Mouse (Mus musculus) WW6 (cell line): ENCODE results near the gene Sertad2.

ENCODE experiments used
- DNase-seq: peaks from one replicate; pipeline ENCODE4 v3.0.0-alpha.2; 2013; ENCODE audit warnings: low read depth, low spot score

Sertad2 gene

DNA sequence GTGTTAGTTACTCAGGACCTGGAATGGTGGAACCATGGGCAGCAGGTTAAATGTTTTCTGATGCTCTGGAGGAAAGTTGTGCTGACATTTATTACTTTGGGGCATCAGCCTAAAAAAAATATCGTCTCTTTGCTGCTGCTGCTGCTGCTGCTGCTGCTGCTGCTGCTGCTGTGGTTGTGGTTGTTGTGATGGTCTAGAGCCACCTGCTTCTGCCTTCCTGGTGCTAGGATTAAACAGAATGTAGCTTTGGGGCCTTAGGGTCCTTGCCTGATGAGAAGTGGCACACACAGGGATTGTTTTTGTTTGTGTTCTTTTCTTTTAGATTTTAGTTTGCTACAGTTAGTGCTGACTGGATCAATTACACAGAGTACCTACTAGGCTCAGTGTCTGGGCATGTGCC is 101.1 kb downstream of the Sertad2 start:
- DNase-seq: no peak

GRCm38 (mm10) chr11:20644872-20645271 is 101.8 kb downstream of the Sertad2 start:
- no peak for DNase-seq

DNA sequence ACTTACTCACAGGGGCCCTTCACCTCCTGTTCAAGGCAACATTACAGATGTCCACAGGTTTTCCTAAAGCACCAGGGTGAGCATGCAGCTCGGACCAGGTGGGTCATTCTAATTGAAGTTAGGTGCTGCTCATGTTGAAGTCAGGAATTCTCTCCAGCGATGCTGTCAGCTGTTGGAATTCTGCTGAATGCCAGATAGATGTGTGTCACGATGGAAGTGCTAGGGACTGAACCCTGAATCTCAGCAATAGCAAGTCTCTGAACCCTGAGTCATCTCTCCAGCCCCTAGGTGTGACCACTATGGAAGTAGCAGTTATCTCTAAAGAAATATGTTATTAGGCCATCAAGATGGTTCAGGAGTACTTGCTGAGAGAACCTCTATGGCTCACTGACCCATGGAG is 102.5 kb downstream of the Sertad2 start:
- no peak for DNase-seq

- no peak for DNase-seq
These were observed 103.1 kb downstream of the Sertad2 start for GRCm38 (mm10) chr11:20646142-20646541.

- DNase-seq: no peak
These were observed 104.1 kb downstream of the Sertad2 start for GRCm38 (mm10) chr11:20646986-20647726.

DNA sequence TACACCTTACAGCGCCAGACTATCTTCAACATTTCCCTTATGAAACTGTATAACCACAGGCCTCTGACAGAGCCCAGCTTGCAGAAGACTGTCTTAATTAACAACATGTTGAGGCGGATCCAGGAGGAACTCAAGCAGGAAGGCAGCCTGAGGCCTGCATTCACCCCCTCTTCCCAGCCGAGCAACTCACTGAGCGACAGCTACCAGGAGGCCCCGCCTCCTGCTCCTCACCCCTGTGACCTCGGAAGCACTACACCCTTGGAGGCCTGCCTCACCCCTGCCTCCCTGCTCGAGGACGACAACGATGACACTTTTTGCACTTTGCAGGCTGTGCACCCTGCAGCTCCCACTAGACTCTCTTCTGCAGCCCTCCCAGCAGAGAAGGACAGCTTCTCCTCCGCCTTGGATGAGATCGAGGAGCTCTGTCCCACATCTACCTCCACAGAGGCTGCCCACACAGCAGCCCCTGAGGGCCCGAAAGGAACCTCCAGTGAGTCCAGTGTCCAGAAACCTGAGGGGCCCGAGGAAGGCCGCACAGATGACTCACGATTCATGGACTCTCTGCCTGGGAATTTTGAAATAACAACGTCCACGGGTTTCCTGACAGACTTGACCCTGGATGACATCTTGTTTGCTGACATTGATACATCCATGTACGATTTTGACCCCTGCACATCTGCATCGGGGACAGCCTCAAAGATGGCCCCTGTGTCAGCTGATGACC is 105.0 kb downstream of the Sertad2 start:
- no peak for DNase-seq

DNA sequence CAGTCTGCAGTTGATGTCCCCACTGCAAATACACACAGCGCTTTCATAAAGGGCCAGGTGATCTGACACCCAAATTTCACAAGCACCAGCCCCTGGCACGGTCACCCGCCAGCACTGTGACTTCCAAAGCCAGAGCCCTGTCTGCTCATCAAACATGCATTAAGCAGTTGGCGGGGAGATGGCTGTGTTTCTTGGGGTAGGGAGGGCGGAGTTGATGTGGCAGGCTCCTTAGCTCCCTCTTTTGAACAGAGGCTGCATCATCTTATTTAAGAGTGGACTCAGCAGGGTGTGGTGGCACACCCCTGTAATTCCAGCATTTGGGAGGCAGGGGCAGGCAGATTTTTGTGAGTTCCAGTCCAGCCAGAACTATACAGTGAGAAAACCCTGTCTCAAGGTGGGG is 106.4 kb downstream of the Sertad2 start:
- DNase-seq: peak; percentile 54

- no peak for DNase-seq
These were observed 107.1 kb downstream of the Sertad2 start for GRCm38 (mm10) chr11:20650006-20650639.

GRCm38 (mm10) chr11:20651166-20651565 is 108.1 kb downstream of the Sertad2 start:
- DNase-seq: no peak

- DNase-seq: no peak
These were observed 113.0 kb downstream of the Sertad2 start for GRCm38 (mm10) chr11:20655795-20656710.

DNA sequence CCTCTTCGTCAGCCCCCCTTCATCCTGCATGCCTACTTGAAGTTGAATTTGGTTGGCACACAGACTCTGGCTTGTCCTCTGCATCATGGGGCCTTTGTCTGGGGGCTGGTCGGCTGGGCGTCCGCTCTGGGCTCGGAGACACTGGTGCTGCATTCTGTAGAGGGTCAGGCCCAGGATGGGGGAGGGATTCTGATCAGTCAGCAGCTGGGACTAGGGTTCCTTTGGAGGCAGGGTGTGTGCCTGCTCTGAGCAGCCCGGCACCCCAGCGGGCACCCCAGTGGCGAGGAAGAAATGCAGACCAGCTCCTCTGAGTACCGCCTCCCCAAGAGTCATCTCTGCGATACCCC is 113.6 kb downstream of the Sertad2 start:
- no peak for DNase-seq

DNA sequence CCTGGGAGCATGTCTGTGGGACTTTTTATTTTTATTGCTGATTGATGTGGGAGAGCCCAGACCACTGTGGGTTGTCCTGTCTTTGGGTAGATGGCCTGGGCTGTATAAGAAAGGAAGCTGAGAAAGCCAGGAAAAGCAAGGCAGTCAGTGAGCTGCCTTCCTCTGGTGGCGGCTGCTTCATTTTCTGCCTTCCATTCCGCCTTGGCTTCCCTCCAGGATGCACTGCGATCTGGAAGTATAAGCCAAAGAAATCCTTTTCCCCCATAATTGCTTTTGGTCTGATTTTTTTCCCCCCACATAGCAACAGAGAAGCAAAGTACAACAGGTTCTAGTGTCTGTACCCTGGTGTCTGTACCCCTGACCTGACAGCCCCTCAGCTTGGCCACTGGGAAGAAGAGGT is 116.0 kb downstream of the Sertad2 start:
- no peak for DNase-seq

GRCm38 (mm10) chr11:20660111-20661097 is 117.4 kb downstream of the Sertad2 start:
- DNase-seq: no peak

GRCm38 (mm10) chr11:20661652-20662051 is 118.6 kb downstream of the Sertad2 start:
- DNase-seq: no peak

GRCm38 (mm10) chr11:20662811-20663210 is 119.8 kb downstream of the Sertad2 start:
- DNase-seq: no peak

- no peak for DNase-seq
These were observed 120.6 kb downstream of the Sertad2 start for GRCm38 (mm10) chr11:20663580-20664198.

- DNase-seq: no peak
These were observed 121.8 kb downstream of the Sertad2 start for GRCm38 (mm10) chr11:20664878-20665277.

GRCm38 (mm10) chr11:20671789-20672392 is 128.8 kb downstream of the Sertad2 start:
- DNase-seq: no peak

DNA sequence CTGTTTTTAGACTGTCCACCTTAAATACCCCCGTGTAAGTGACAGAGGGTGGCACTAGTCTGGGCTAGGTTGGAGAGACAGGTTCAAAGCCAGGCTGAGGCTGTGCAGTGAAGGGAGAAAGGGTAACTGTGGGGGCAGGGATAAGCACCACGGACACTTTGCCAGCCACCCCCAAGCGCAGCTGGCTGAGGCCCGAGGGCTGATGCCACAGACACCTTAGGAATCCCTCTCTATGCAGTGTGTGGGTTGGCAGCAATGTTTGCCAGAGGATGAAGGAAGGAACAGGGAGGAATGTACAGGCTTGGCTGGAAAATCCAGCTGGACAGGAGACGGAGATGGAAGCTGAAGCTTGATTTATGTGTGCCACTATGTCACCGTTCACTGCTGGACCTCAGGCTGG is 129.5 kb downstream of the Sertad2 start:
- DNase-seq: no peak

DNA sequence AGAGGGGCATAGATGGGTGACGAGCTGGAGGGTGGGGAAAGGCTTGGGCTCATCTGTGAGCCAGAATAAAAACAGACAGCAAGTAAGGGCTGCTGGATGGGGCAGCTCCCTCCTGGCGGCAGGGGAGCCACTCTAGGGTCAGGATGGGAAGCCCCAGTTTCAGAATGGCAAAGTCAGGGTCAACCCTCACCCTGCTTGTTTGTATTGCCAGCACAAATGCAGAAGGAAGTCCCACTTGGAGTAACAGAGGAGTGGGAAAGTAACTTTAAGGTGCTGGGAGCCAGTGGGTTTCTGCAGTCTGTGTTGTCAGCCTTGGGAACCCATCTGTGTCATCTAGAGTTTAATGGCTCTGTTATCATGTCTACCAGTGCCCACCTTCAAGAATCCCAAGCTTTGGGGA is 136.3 kb downstream of the Sertad2 start:
- DNase-seq: no peak
